Mouse (Mus musculus) kidney, embryonic 16.5 days (tissue): ENCODE results near the gene Cyb5b. TPM values are rescaled to one million over a fixed set of nuclear protein-coding genes. Genes with fewer than 3 reads are reported as not detected.

Experiments used
- ATAC-seq: fragments of 200-750 bp; cut with Nextera tagmentation; 2 replicates; pipeline ENCODE4 v1.8.0; 2017; ENCODE audit warnings: moderate TSS enrichment; ENCODE audit not compliant: low FRiP score, low TSS enrichment
- H3K27ac ChIP-seq: fragments of 300-500 bp; sonication (generic); 2 replicates; pipeline ENCODE4 v1.5.1; 2014; ENCODE audit warnings: low read length
- H3K27me3 ChIP-seq: fragments of 300-500 bp; sonication (generic); 2 replicates; pipeline ENCODE4 v1.6.1; 2014; ENCODE audit warnings: low read length, control low read depth, mixed read lengths; ENCODE audit not compliant: insufficient read depth
- H3K36me3 ChIP-seq: fragments of 300-500 bp; sonication (generic); 2 replicates; pipeline ENCODE4 v1.6.1; 2014; ENCODE audit warnings: low read length, control low read depth, mixed read lengths; ENCODE audit not compliant: insufficient read depth
- H3K4me1 ChIP-seq: fragments of 300-500 bp; sonication (generic); 2 replicates; pipeline ENCODE4 v1.6.1; 2014; ENCODE audit warnings: low read length, control low read depth, mixed read lengths; ENCODE audit not compliant: insufficient read depth
- H3K4me2 ChIP-seq: fragments of 300-500 bp; sonication (generic); replicated peaks from 2 replicates; pipeline ENCODE4 v1.6.1; 2014; ENCODE audit warnings: low read depth, low read length
- H3K4me3 ChIP-seq: fragments of 300-500 bp; sonication (generic); 2 replicates; pipeline ENCODE4 v1.5.1; 2014; ENCODE audit warnings: mild to moderate bottlenecking, low read length
- H3K9ac ChIP-seq: fragments of 300-500 bp; sonication (generic); replicated peaks from 2 replicates; pipeline ENCODE4 v1.6.1; 2014; ENCODE audit warnings: low read length
- H3K9me3 ChIP-seq: fragments of 300-500 bp; sonication (generic); 2 replicates; pipeline ENCODE4 v1.6.1; 2016; ENCODE audit warnings: low read length, control low read depth
- WGBS: fragments of 180-500 bp; shearing (Covaris S2); extraction: QIAGEN DNeasy Blood & Tissue Kit; methylation state at CpG from one replicate; pipeline ENCODE4 v1.1.7; 2014; 5-methylcytosine and 5-hydroxymethylcytosine counted together
- polyA plus RNA-seq: library from polyadenylated mRNA; unstranded; fragments of >200 nt; fragmentation: Nextera tagmentation; extraction: Ambion mirVana; gene quantifications from 2 replicates; pipeline ENCODE4 v1.2.1, GENCODE M21; 2015

Cyb5b gene
- polyA plus RNA-seq, 1 experiment from 2014 or later, result 138 TPM

- Histone ChIP-seq H3K27ac (peak overlapping the region; percentile 88), H3K36me3 (no peaks in the 10 kb centered on the region), H3K4me3 (peak overlapping the region; percentile 11; the same call in 1 of the 2 replicates), H3K4me2 (peak overlapping the region; percentile 40), H3K9ac (peak overlapping the region; percentile 15), H3K9me3 (no peaks in the 10 kb centered on the region), H3K4me1 (peaks cover 52% of the 10 kb centered on the region), H3K27me3 (no peaks in the 10 kb centered on the region)
- 25% methylated on average over 19 of the region's 19 CpGs for WGBS
- ATAC-seq, result peak; percentile 20; the same call in 1 of the 2 replicates
Observed at GRCm38 (mm10) chr8:107114150-107115007, 36.1 kb upstream of the Cyb5b start.

- Histone ChIP-seq H3K36me3 (no peaks in the 10 kb centered on the region), H3K27me3 (no peaks in the 10 kb centered on the region), H3K27ac (peak overlapping the region; percentile 88), H3K9ac (peak overlapping the region; percentile 15), H3K4me3 (peak overlapping the region; percentile 11; the same call in 1 of the 2 replicates), H3K4me2 (peak overlapping the region; percentile 40), H3K9me3 (no peaks in the 10 kb centered on the region), H3K4me1 (peaks cover 58% of the 10 kb centered on the region)
- ATAC-seq, result 0 out of 2 replicates have a peak, but pooled peaks have one; percentile 5
- WGBS, result 22% methylated on average over 10 of the region's 10 CpGs
Observed at GRCm38 (mm10) chr8:107115008-107115320, 35.5 kb upstream of the Cyb5b start.

GRCm38 (mm10) chr8:107116023-107116422 lies 34.4 kb upstream of the Cyb5b start:
- no peak overlapping the region; the same call in 1 of the 2 replicates for H3K9ac ChIP-seq
- ATAC-seq, result 0 out of 2 replicates have a peak, but pooled peaks have one; percentile 42
- H3K27ac ChIP-seq, result peak overlapping the region; percentile 87
- 11% methylated on average over 11 of the region's 11 CpGs for WGBS
- no peaks in the 10 kb centered on the region for H3K36me3 ChIP-seq
- H3K4me2 ChIP-seq, result no peak overlapping the region
- H3K27me3 ChIP-seq, result no peaks in the 10 kb centered on the region
- H3K9me3 ChIP-seq, result no peaks in the 10 kb centered on the region
- H3K4me1 ChIP-seq, result peaks cover 56% of the 10 kb centered on the region
- no peak overlapping the region for H3K4me3 ChIP-seq

GRCm38 (mm10) chr8:107117019-107117418 lies 33.4 kb upstream of the Cyb5b start:
- H3K9me3 ChIP-seq, result no peaks in the 10 kb centered on the region
- no peaks in the 10 kb centered on the region for H3K36me3 ChIP-seq
- no peaks in the 10 kb centered on the region for H3K27me3 ChIP-seq
- 36% methylated on average over 2 of the region's 2 CpGs for WGBS
- H3K4me2 ChIP-seq, result 0 out of 2 replicates have a peak overlapping the region, but pooled peaks have one; percentile 20
- H3K9ac ChIP-seq, result no peak overlapping the region
- peak; percentile 71 for ATAC-seq
- peaks cover 54% of the 10 kb centered on the region for H3K4me1 ChIP-seq
- H3K27ac ChIP-seq, result peak overlapping the region; percentile 87
- no peak overlapping the region for H3K4me3 ChIP-seq

- H3K9ac ChIP-seq, result 0 out of 2 replicates have a peak overlapping the region, but pooled peaks have one; percentile 10
- peaks cover 72% of the 10 kb centered on the region for H3K4me1 ChIP-seq
- H3K36me3 ChIP-seq, result no peaks in the 10 kb centered on the region
- H3K4me3 ChIP-seq, result no peak overlapping the region
- 25% methylated on average over 7 of the region's 7 CpGs for WGBS
- no peaks in the 10 kb centered on the region for H3K27me3 ChIP-seq
- no peak overlapping the region for H3K4me2 ChIP-seq
- no peak for ATAC-seq
- H3K27ac ChIP-seq, result peak overlapping the region; percentile 86
- H3K9me3 ChIP-seq, result no peaks in the 10 kb centered on the region
Observed at GRCm38 (mm10) chr8:107118803-107119233, 31.6 kb upstream of the Cyb5b start.

- WGBS, result 42% methylated on average over 9 of the region's 9 CpGs
- H3K9me3 ChIP-seq, result no peaks in the 10 kb centered on the region
- H3K4me1 ChIP-seq, result peaks cover 72% of the 10 kb centered on the region
- peak overlapping the region; percentile 86 for H3K27ac ChIP-seq
- H3K4me2 ChIP-seq, result no peak overlapping the region
- H3K36me3 ChIP-seq, result no peaks in the 10 kb centered on the region
- ATAC-seq, result no peak
- H3K27me3 ChIP-seq, result no peaks in the 10 kb centered on the region
- H3K9ac ChIP-seq, result 0 out of 2 replicates have a peak overlapping the region, but pooled peaks have one; percentile 4
- H3K4me3 ChIP-seq, result no peak overlapping the region
Observed at GRCm38 (mm10) chr8:107119412-107119811, 31.0 kb upstream of the Cyb5b start.

- Histone ChIP-seq H3K9me3 (no peaks in the 10 kb centered on the region), H3K27ac (no peak overlapping the region), H3K4me2 (no peak overlapping the region), H3K27me3 (no peaks in the 10 kb centered on the region), H3K36me3 (no peaks in the 10 kb centered on the region), H3K4me3 (no peak overlapping the region), H3K4me1 (peaks cover 66% of the 10 kb centered on the region), H3K9ac (no peak overlapping the region)
- ATAC-seq, result no peak
Observed at GRCm38 (mm10) chr8:107120806-107121205, 29.6 kb upstream of the Cyb5b start.

GRCm38 (mm10) chr8:107121681-107122291 lies 28.7 kb upstream of the Cyb5b start:
- H3K4me3 ChIP-seq, result no peak overlapping the region
- H3K9me3 ChIP-seq, result no peaks in the 10 kb centered on the region
- 73% methylated on average over 7 of the region's 7 CpGs for WGBS
- H3K36me3 ChIP-seq, result no peaks in the 10 kb centered on the region
- peaks cover 62% of the 10 kb centered on the region for H3K4me1 ChIP-seq
- no peak overlapping the region for H3K4me2 ChIP-seq
- peak overlapping the region; percentile 92 for H3K27ac ChIP-seq
- H3K9ac ChIP-seq, result no peak overlapping the region
- no peak for ATAC-seq
- H3K27me3 ChIP-seq, result no peaks in the 10 kb centered on the region

GRCm38 (mm10) chr8:107123063-107123614 lies 27.3 kb upstream of the Cyb5b start:
- ATAC-seq, result peak; percentile 80

More at GRCm38 (mm10) chr8:107123063-107123614, 27.3 kb upstream of the Cyb5b start:
- Histone ChIP-seq H3K36me3 (no peaks in the 10 kb centered on the region), H3K4me1 (peaks cover 57% of the 10 kb centered on the region), H3K4me2 (peak overlapping the region; percentile 33; the same call in 1 of the 2 replicates), H3K9ac (no peak overlapping the region), H3K9me3 (no peaks in the 10 kb centered on the region), H3K27ac (peak overlapping the region; percentile 92), H3K4me3 (no peak overlapping the region), H3K27me3 (no peaks in the 10 kb centered on the region)
- WGBS, result 8% methylated on average over 9 of the region's 9 CpGs
